Mouse (Mus musculus) thymus, adult 2 months (tissue): Measurements from ENCODE around the gene Heatr5a.

ENCODE experiments used
- CTCF ChIP-seq: fragments of 200-500 bp; IDR thresholded peaks from 2 replicates; pipeline ENCODE4 v1.5.1; 2012; ENCODE audit warnings: mild to moderate bottlenecking, control low read depth, low read length, moderate library complexity, borderline replicate concordance; ENCODE audit not compliant: control insufficient read depth, poor library complexity, insufficient read depth; ENCODE audit errors: extremely low read depth
- POLR2A ChIP-seq: fragments of 200-500 bp; IDR thresholded peaks from 2 replicates; pipeline ENCODE4 v1.6.1; 2012; ENCODE audit warnings: mild to moderate bottlenecking, low read length, control low read depth, moderate library complexity; ENCODE audit not compliant: control insufficient read depth, poor library complexity, insufficient read depth; ENCODE audit errors: extremely low read depth

GRCm38 (mm10) chr12:51937938-51938337, 33.2 kb downstream of the Heatr5a start:
- TF ChIP-seq POLR2A (no peak), CTCF (no peak)
